8 mouse cellular contexts compared by ENCODE assay signal in the genomic region with DNA sequence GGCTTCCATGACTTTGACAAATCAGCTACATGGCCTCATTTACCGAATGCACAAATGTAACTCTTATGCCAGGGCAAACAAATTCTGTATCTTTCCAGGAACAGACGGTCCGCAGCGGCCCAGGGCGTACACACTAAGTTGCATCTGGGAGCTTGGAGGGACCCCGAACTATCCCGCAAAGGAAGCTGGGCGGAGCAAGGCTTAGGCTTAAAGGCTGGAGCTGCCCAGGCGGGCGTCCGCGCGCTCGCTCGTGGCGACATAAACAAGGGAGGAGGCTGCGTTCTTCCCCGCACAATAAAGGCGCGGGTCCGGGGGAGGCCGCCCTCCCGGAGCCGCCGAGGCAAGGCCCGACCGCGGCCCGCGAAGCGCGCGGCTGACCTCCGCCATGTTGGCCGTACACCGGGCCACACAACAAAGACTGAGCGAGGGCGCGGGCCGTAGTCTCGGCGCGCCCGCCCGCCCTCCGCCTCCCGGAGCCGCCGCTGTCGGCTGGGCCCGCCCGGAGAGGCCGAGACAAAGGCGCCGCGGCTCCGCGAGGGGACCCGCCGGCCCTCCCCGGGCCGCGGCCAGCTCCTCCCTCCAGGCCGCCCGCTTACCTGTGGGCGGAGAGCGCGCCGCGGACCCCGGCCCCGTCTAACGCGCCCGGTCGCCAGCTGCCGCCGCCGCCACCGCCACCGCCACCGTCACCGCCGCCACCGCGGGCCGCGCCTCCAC. TPM values are rescaled to one million over a fixed set of nuclear protein-coding genes. Genes with fewer than 3 reads are reported as not detected.
A peak's percentile ranks its signal among the peaks of the same experiment; 100 is the strongest.
DNase-seq lines count a peak whose midpoint lies in the region; ATAC-seq and TF ChIP-seq lines count a peak whose summit lies in the region.

A gene (plus strand): TSS at position 479 of the 714 bp plus-strand sequence.
A gene (minus strand): TSS at position 714 of the 714 bp plus-strand sequence.

- H3K27me3 ChIP-seq in forebrain, embryonic 14.5 days (replicated peaks; ENCODE audit: control insufficient read depth, insufficient read depth, low read length): no peaks in the 10 kb centered on the region
- no peaks in the 10 kb centered on the region for H3K27me3 ChIP-seq in lung, embryonic 14.5 days (ENCODE audit: insufficient read depth, low read length)
- no peaks in the 10 kb centered on the region for H3K27me3 ChIP-seq in neural tube, embryonic 15.5 days (replicated peaks)

- ATAC-seq in forebrain, embryonic 14.5 days: peak; percentile 82
- peak; percentile 83 for ATAC-seq in lung, embryonic 14.5 days (ENCODE audit: insufficient read depth)
- peak; percentile 78 for ATAC-seq in neural tube, embryonic 15.5 days (ENCODE audit: low FRiP score)

- H3K4me2 ChIP-seq in forebrain, embryonic 14.5 days (ENCODE audit: low read length): peak within 1 kb of the TSS; percentile 69
- peak within 1 kb of the TSS; percentile 84 for H3K4me2 ChIP-seq in lung, embryonic 14.5 days
- peak within 1 kb of the TSS; percentile 70 for H3K4me2 ChIP-seq in neural tube, embryonic 15.5 days

- peaks cover 25% of the 10 kb centered on the region; the same call in 1 of the 2 replicates for H3K4me1 ChIP-seq in forebrain, embryonic 14.5 days (ENCODE audit: control insufficient read depth, insufficient read depth, low read length)
- peaks cover 5% of the 10 kb centered on the region; the same call in 1 of the 2 replicates for H3K4me1 ChIP-seq in lung, embryonic 14.5 days (ENCODE audit: insufficient read depth)
- peaks cover 40% of the 10 kb centered on the region for H3K4me1 ChIP-seq in neural tube, embryonic 15.5 days

- no peaks in the 10 kb centered on the region for H3K9me3 ChIP-seq in forebrain, embryonic 14.5 days (replicated peaks; ENCODE audit: control insufficient read depth, low read length)
- no peaks in the 10 kb centered on the region for H3K9me3 ChIP-seq in lung, embryonic 14.5 days (ENCODE audit: low read depth, low read length)
- no peaks in the 10 kb centered on the region for H3K9me3 ChIP-seq in neural tube, embryonic 15.5 days (replicated peaks)

- no peaks in the 10 kb centered on the region for H3K36me3 ChIP-seq in forebrain, embryonic 14.5 days (ENCODE audit: control insufficient read depth, insufficient read depth, low read length)
- no peaks in the 10 kb centered on the region for H3K36me3 ChIP-seq in lung, embryonic 14.5 days (ENCODE audit: insufficient read depth)
- H3K36me3 ChIP-seq in neural tube, embryonic 15.5 days: no peaks in the 10 kb centered on the region

- H3K9ac ChIP-seq in forebrain, embryonic 14.5 days (ENCODE audit: low read length): peak within 1 kb of the TSS; percentile 99
- peak within 1 kb of the TSS; percentile 99 for H3K9ac ChIP-seq in lung, embryonic 14.5 days
- H3K9ac ChIP-seq in neural tube, embryonic 15.5 days (replicated peaks): peak within 1 kb of the TSS; percentile 97

- intact Hi-C loops in heart, postnatal 25 days (cut with DNase I): loop anchor here (5.0 kb wide), 1 partner anchor 137 kb away; no protein-coding TSS in a partner anchor

- H3K4me3 ChIP-seq in forebrain, embryonic 14.5 days (ENCODE audit: low read depth, low read length): peak within 1 kb of the TSS; percentile 93
- H3K4me3 ChIP-seq in lung, embryonic 14.5 days (ENCODE audit: low read depth, low read length): peak within 1 kb of the TSS; percentile 94
- H3K4me3 ChIP-seq in neural tube, embryonic 15.5 days (replicated peaks): peak within 1 kb of the TSS; percentile 59

- under 1% methylated on average over 36 of the region's 88 CpGs for WGBS in forebrain, embryonic 14.5 days
- WGBS in lung, embryonic 14.5 days: under 1% methylated on average over 76 of the region's 88 CpGs
- WGBS in neural tube, embryonic 15.5 days: under 1% methylated on average over 63 of the region's 88 CpGs

- no peak for TF ChIP-seq CTCF in lung, embryonic 14.5 days (IDR thresholded peaks at IDR 0.05; ENCODE audit: low read depth)

- peak within 1 kb of the TSS; percentile 98 for H3K27ac ChIP-seq in forebrain, embryonic 14.5 days (ENCODE audit: low read depth, low read length)
- peak within 1 kb of the TSS; percentile 97 for H3K27ac ChIP-seq in lung, embryonic 14.5 days (ENCODE audit: low read depth)
- peak within 1 kb of the TSS; percentile 96 for H3K27ac ChIP-seq in neural tube, embryonic 15.5 days (replicated peaks)

- DNase-seq in ES-CJ7 (ENCODE audit: low read depth, low spot score): peak; percentile 63
- peak; percentile 57 for DNase-seq in cerebellum, adult 11 months
- peak; percentile 74 for DNase-seq in forebrain, embryonic 14.5 days (ENCODE audit: low spot score)
- peak; percentile 40 for DNase-seq in heart, postnatal 25 days (ENCODE audit: low spot score)
- DNase-seq in layer of hippocampus, adult 18-20 months (ENCODE audit: low spot score in 2 of 2): peak; percentile 64 to 68
- peak; percentile 83 for DNase-seq in lung, embryonic 14.5 days
- DNase-seq in thymus, adult 18-20 months: peak; percentile 44 to 46

RNA-seq across cellular contexts. Expression of the first gene that starts in this region (rescaled TPM):
- polyA plus RNA-seq in forebrain, embryonic 14.5 days (2014; fragmentation: Nextera tagmentation; extraction: Ambion mirVana): 5.8 and 6.0 TPM in 2 replicates
- total RNA-seq in heart, postnatal 25 days (2021): 1 to 10 TPM; 2.1 to 3.0 TPM
- total RNA-seq in layer of hippocampus, adult 18-20 months (2021): 1 to 10 TPM; 2.6 to 3.6 TPM
- polyA plus RNA-seq in lung, embryonic 14.5 days (2014; fragmentation: Nextera tagmentation; extraction: Ambion mirVana): 4.1 and 6.2 TPM in 2 replicates
- polyA plus RNA-seq in neural tube, embryonic 15.5 days (2015; fragmentation: Nextera tagmentation; extraction: Ambion mirVana): 5.5 and 5.9 TPM in 2 replicates

RNA-seq across cellular contexts. Expression of the second gene that starts in this region (rescaled TPM):
- 104 and 111 TPM in 2 replicates for polyA plus RNA-seq in forebrain, embryonic 14.5 days (2014; fragmentation: Nextera tagmentation; extraction: Ambion mirVana)
- 10 to 100 TPM; 14.9 to 15.6 TPM for total RNA-seq in heart, postnatal 25 days (2021)
- total RNA-seq in layer of hippocampus, adult 18-20 months (2021): 10 to 100 TPM; 29.1 to 29.2 TPM
- polyA plus RNA-seq in lung, embryonic 14.5 days (2014; fragmentation: Nextera tagmentation; extraction: Ambion mirVana): 50.8 and 51.6 TPM in 2 replicates
- polyA plus RNA-seq in neural tube, embryonic 15.5 days (2015; fragmentation: Nextera tagmentation; extraction: Ambion mirVana): 62.9 and 67.9 TPM in 2 replicates

Comparison
In these comparisons a context has a peak if more than half of its experiments do, and no peak if none do; other contexts are left out.
1. Peak in every context shown above with its lines: DNase-seq, ATAC-seq, H3K4me3 ChIP-seq and H3K27ac ChIP-seq.